Mouse (Mus musculus) kidney, postnatal 25 days (tissue): ENCODE data around the gene Sec23ip.
"Not testable (repeated sequence)": the region's sequence is repeated elsewhere in the genome, so short reads cannot be mapped to it uniquely, and the experiment has no call there.

ENCODE experiments used
- DNase-seq, 2 experiments: peaks; one replicate each; pipeline ENCODE4 v3.0.0; 2021; ENCODE audit warnings: mixed read lengths in 2 of 2

The Sec23ip gene

GRCm38 (mm10) chr7:128744684-128745485 is at the start of gene Sec23ip:
TSS of gene Sec23ip (plus strand) at chr7:128744943.
- peak; percentile 99 to 100 for DNase-seq

- not testable (repeated sequence) for DNase-seq
Measured at GRCm38 (mm10) chr7:128699959-128700358, 44.8 kb upstream of the Sec23ip start.

- peak; percentile 59 to 60 for DNase-seq
Measured at GRCm38 (mm10) chr7:128705735-128706134, 39.0 kb upstream of the Sec23ip start.

- DNase-seq, result no peak
Measured at GRCm38 (mm10) chr7:128717991-128718390, 26.8 kb upstream of the Sec23ip start.

- DNase-seq, result peak; percentile 77 to 87
Measured at GRCm38 (mm10) chr7:128724761-128725160, 20.0 kb upstream of the Sec23ip start.

GRCm38 (mm10) chr7:128725189-128725588 is 19.6 kb upstream of the Sec23ip start:
- no peak for DNase-seq

GRCm38 (mm10) chr7:128726999-128727398 is 17.7 kb upstream of the Sec23ip start:
- no peak for DNase-seq

GRCm38 (mm10) chr7:128727701-128728100 is 17.0 kb upstream of the Sec23ip start:
- no peak for DNase-seq

- peak in 1 of 2 experiments; percentile 25 for DNase-seq
Measured at GRCm38 (mm10) chr7:128728738-128729137, 16.0 kb upstream of the Sec23ip start.

- DNase-seq, result no peak
Measured at GRCm38 (mm10) chr7:128731585-128731984, 13.2 kb upstream of the Sec23ip start.

- DNase-seq, result no peak
Measured at GRCm38 (mm10) chr7:128738041-128738440, 6.7 kb upstream of the Sec23ip start.

- no peak for DNase-seq
Measured at GRCm38 (mm10) chr7:128739116-128739461, 5.7 kb upstream of the Sec23ip start.

GRCm38 (mm10) chr7:128739462-128740277 is 5.1 kb upstream of the Sec23ip start:
- peak; percentile 40 to 78 for DNase-seq

GRCm38 (mm10) chr7:128740334-128740733 is 4.4 kb upstream of the Sec23ip start, which contains the start of gene Mcmbp:
TSS of gene Mcmbp (minus strand) at chr7:128740495.
- DNase-seq, result peak; percentile 99

- no peak for DNase-seq
Measured at GRCm38 (mm10) chr7:128743898-128744297, 845 bp upstream of the Sec23ip start.

GRCm38 (mm10) chr7:128746151-128746550 is 1.4 kb downstream of the Sec23ip start:
- no peak for DNase-seq

- peak; percentile 83 to 89 for DNase-seq
Measured at GRCm38 (mm10) chr7:128748758-128749157, 4.0 kb downstream of the Sec23ip start.

GRCm38 (mm10) chr7:128750296-128750695 is 5.6 kb downstream of the Sec23ip start:
- no peak for DNase-seq

- DNase-seq, result no peak
Measured at GRCm38 (mm10) chr7:128752012-128752411, 7.3 kb downstream of the Sec23ip start.

GRCm38 (mm10) chr7:128755396-128755795 is 10.7 kb downstream of the Sec23ip start:
- peak; percentile 19 to 64 for DNase-seq

GRCm38 (mm10) chr7:128758948-128759347 is 14.2 kb downstream of the Sec23ip start:
- DNase-seq, result no peak

- no peak for DNase-seq
Measured at GRCm38 (mm10) chr7:128766696-128767095, 22.0 kb downstream of the Sec23ip start.

GRCm38 (mm10) chr7:128777201-128777600 is 32.5 kb downstream of the Sec23ip start:
- DNase-seq, result no peak

- peak in 1 of 2 experiments; percentile 63 for DNase-seq
Measured at GRCm38 (mm10) chr7:128779305-128779704, 34.6 kb downstream of the Sec23ip start.
